Mouse (Mus musculus) heart, embryonic 10.5 days (tissue): ENCODE measurements around the gene Rps12. TPM values are rescaled to one million over a fixed set of nuclear protein-coding genes. Genes with fewer than 3 reads are reported as not detected.
"Not testable (repeated sequence)": the region's sequence is repeated elsewhere in the genome, so short reads cannot be mapped to it uniquely, and the experiment has no call there.

Experiments
- DNase-seq: peaks from one replicate; pipeline ENCODE4 v3.0.0-alpha.2; 2017; ENCODE audit warnings: low spot score
- H3K27ac ChIP-seq: fragments of 300-500 bp; sonication (generic); 2 replicates; pipeline ENCODE4 v1.5.1; 2016; ENCODE audit warnings: mild to moderate bottlenecking
- H3K27me3 ChIP-seq: fragments of 300-500 bp; sonication (generic); 2 replicates; pipeline ENCODE4 v1.6.1; 2016; ENCODE audit warnings: mild to moderate bottlenecking; ENCODE audit not compliant: poor library complexity, insufficient read depth, severe bottlenecking
- H3K36me3 ChIP-seq: fragments of 300-500 bp; sonication (generic); 2 replicates; pipeline ENCODE4 v1.6.1; 2016; ENCODE audit warnings: mild to moderate bottlenecking, moderate library complexity
- H3K4me1 ChIP-seq: fragments of 300-500 bp; sonication (generic); 2 replicates; pipeline ENCODE4 v1.6.1; 2016; ENCODE audit warnings: mild to moderate bottlenecking
- H3K4me3 ChIP-seq: fragments of 300-500 bp; sonication (generic); 2 replicates; pipeline ENCODE4 v1.5.1; 2016; ENCODE audit warnings: mild to moderate bottlenecking, moderate library complexity
- H3K9me3 ChIP-seq: fragments of 300-500 bp; sonication (generic); 2 replicates; pipeline ENCODE4 v1.6.1; 2016; ENCODE audit warnings: mild to moderate bottlenecking, moderate library complexity
- WGBS: fragments of 180-500 bp; shearing (Covaris S2); methylation state at CpG from one replicate; pipeline ENCODE4 v1.1.7; 2016; 5-methylcytosine and 5-hydroxymethylcytosine counted together
- polyA plus RNA-seq: library from polyadenylated mRNA; unstranded; fragments of >200 nt; fragmentation: Nextera tagmentation; extraction: Ambion mirVana; gene quantifications from 2 replicates; pipeline ENCODE4 v1.2.1, GENCODE M21; 2016

Rps12 gene
- polyA plus RNA-seq, 1 experiment from 2014 or later: 118 TPM

GRCm38 (mm10) chr10:23799933-23800332, 12.9 kb upstream of the Rps12 start:
- H3K4me1 ChIP-seq: no peaks in the 10 kb centered on the region
- no peak overlapping the region for H3K4me3 ChIP-seq
- DNase-seq: no peak
- H3K36me3 ChIP-seq: peaks cover 9% of the 10 kb centered on the region; the same call in 1 of the 2 replicates
- H3K27me3 ChIP-seq: no peaks in the 10 kb centered on the region
- H3K9me3 ChIP-seq: no peaks in the 10 kb centered on the region
- WGBS: 51% methylated on average over 3 of the region's 3 CpGs
- no peak overlapping the region for H3K27ac ChIP-seq

- no peak overlapping the region for H3K4me3 ChIP-seq
- WGBS: 83% methylated on average over 1 of the region's 1 CpGs
- DNase-seq: no peak
Measured at GRCm38 (mm10) chr10:23798142-23798541, 11.1 kb upstream of the Rps12 start.

GRCm38 (mm10) chr10:23797606-23798005, 10.5 kb upstream of the Rps12 start:
- Histone ChIP-seq H3K36me3 (peaks cover 9% of the 10 kb centered on the region; the same call in 1 of the 2 replicates), H3K4me3 (peak overlapping the region; percentile 77; the same call in 1 of the 2 replicates), H3K4me1 (no peaks in the 10 kb centered on the region), H3K9me3 (no peaks in the 10 kb centered on the region), H3K27me3 (no peaks in the 10 kb centered on the region), H3K27ac (no peak overlapping the region)
- WGBS: 38% methylated on average over 3 of the region's 3 CpGs
- DNase-seq: no peak

More at GRCm38 (mm10) chr10:23798142-23798541, 11.1 kb upstream of the Rps12 start:
- no peaks in the 10 kb centered on the region for H3K4me1 ChIP-seq
- H3K9me3 ChIP-seq: no peaks in the 10 kb centered on the region
- H3K27ac ChIP-seq: no peak overlapping the region
- H3K36me3 ChIP-seq: peaks cover 9% of the 10 kb centered on the region; the same call in 1 of the 2 replicates
- H3K27me3 ChIP-seq: no peaks in the 10 kb centered on the region

GRCm38 (mm10) chr10:23796551-23797503, 9.8 kb upstream of the Rps12 start, which contains the start of gene Slc18b1:
Gene Slc18b1 (plus strand): TSS chr10:23796986.
- Histone ChIP-seq H3K4me1 (no peaks in the 10 kb centered on the region), H3K36me3 (peaks cover 4% of the 10 kb centered on the region; the same call in 1 of the 2 replicates), H3K4me3 (peak within 1 kb of the TSS; percentile 77), H3K27me3 (no peaks in the 10 kb centered on the region), H3K9me3 (no peaks in the 10 kb centered on the region), H3K27ac (peak within 1 kb of the TSS; percentile 90)
- WGBS: 6% methylated on average over 43 of the region's 43 CpGs
- DNase-seq: peak; percentile 78

GRCm38 (mm10) chr10:23795871-23796520, 8.9 kb upstream of the Rps12 start:
- DNase-seq: no peak
- H3K36me3 ChIP-seq: peaks cover 3% of the 10 kb centered on the region; the same call in 1 of the 2 replicates
- no peaks in the 10 kb centered on the region for H3K27me3 ChIP-seq
- H3K4me3 ChIP-seq: peak overlapping the region; percentile 77; the same call in 1 of the 2 replicates
- no peaks in the 10 kb centered on the region for H3K9me3 ChIP-seq
- 61% methylated on average over 9 of the region's 9 CpGs for WGBS
- peak overlapping the region; percentile 90; the same call in 1 of the 2 replicates for H3K27ac ChIP-seq
- H3K4me1 ChIP-seq: no peaks in the 10 kb centered on the region

GRCm38 (mm10) chr10:23788056-23788600, 1.1 kb upstream of the Rps12 start:
- DNase-seq: no peak
- Histone ChIP-seq H3K36me3 (peaks cover 34% of the 10 kb centered on the region), H3K9me3 (no peaks in the 10 kb centered on the region), H3K27ac (peak overlapping the region; percentile 92), H3K4me3 (peak overlapping the region; percentile 89), H3K4me1 (peaks cover 9% of the 10 kb centered on the region; the same call in 1 of the 2 replicates), H3K27me3 (no peaks in the 10 kb centered on the region)
- WGBS: 6% methylated on average over 8 of the region's 8 CpGs

GRCm38 (mm10) chr10:23786631-23787038, 440 bp downstream of the Rps12 start:
- H3K9me3 ChIP-seq, DNase-seq, H3K27me3 ChIP-seq, H3K4me1 ChIP-seq: not testable (repeated sequence)
- under 1% methylated on average over 23 of the region's 23 CpGs for WGBS
- Histone ChIP-seq H3K27ac (peak overlapping the region; percentile 92), H3K36me3 (peaks cover 38% of the 10 kb centered on the region), H3K4me3 (peak overlapping the region; percentile 89)

- WGBS: 2% methylated on average over 4 of the region's 4 CpGs
- H3K36me3 ChIP-seq: peaks cover 38% of the 10 kb centered on the region
Measured at GRCm38 (mm10) chr10:23786040-23786439, 1.0 kb downstream of the Rps12 start.

GRCm38 (mm10) chr10:23785599-23785998, 1.5 kb downstream of the Rps12 start:
- H3K4me3 ChIP-seq: peak overlapping the region; percentile 89
- peaks cover 38% of the 10 kb centered on the region for H3K36me3 ChIP-seq
- not testable (repeated sequence) for DNase-seq, H3K27me3 ChIP-seq, H3K4me1 ChIP-seq, H3K9me3 ChIP-seq, H3K27ac ChIP-seq
- 40% methylated on average over 7 of the region's 7 CpGs for WGBS

More at GRCm38 (mm10) chr10:23786040-23786439, 1.0 kb downstream of the Rps12 start:
- Histone ChIP-seq H3K4me1 (peaks cover 9% of the 10 kb centered on the region; the same call in 1 of the 2 replicates), H3K27ac (peak overlapping the region; percentile 92), H3K4me3 (peak overlapping the region; percentile 89), H3K27me3 (no peaks in the 10 kb centered on the region), H3K9me3 (no peaks in the 10 kb centered on the region)
- DNase-seq: no peak

GRCm38 (mm10) chr10:23784121-23784520, 3.0 kb downstream of the Rps12 start:
- 54% methylated on average over 2 of the region's 2 CpGs for WGBS
- Histone ChIP-seq H3K27ac (no peak overlapping the region), H3K4me3 (no peak overlapping the region), H3K27me3 (no peaks in the 10 kb centered on the region), H3K9me3 (no peaks in the 10 kb centered on the region), H3K4me1 (peaks cover 9% of the 10 kb centered on the region; the same call in 1 of the 2 replicates), H3K36me3 (peaks cover 38% of the 10 kb centered on the region)
- no peak for DNase-seq

- 24% methylated on average over 2 of the region's 2 CpGs for WGBS
- Histone ChIP-seq H3K4me3 (no peak overlapping the region), H3K9me3 (no peaks in the 10 kb centered on the region), H3K27me3 (no peaks in the 10 kb centered on the region), H3K4me1 (peaks cover 5% of the 10 kb centered on the region; the same call in 1 of the 2 replicates), H3K36me3 (peaks cover 38% of the 10 kb centered on the region), H3K27ac (no peak overlapping the region)
- no peak for DNase-seq
Measured at GRCm38 (mm10) chr10:23783493-23783884, 3.6 kb downstream of the Rps12 start.

- peaks cover under 1% of the 10 kb centered on the region; the same call in 1 of the 2 replicates for H3K4me1 ChIP-seq
- DNase-seq: no peak
- H3K27me3 ChIP-seq: no peaks in the 10 kb centered on the region
- no peaks in the 10 kb centered on the region for H3K9me3 ChIP-seq
- H3K4me3 ChIP-seq: no peak overlapping the region
- H3K36me3 ChIP-seq: peaks cover 38% of the 10 kb centered on the region
- WGBS: 28% methylated on average over 2 of the region's 2 CpGs
- no peak overlapping the region for H3K27ac ChIP-seq
Measured at GRCm38 (mm10) chr10:23782855-23783492, 4.1 kb downstream of the Rps12 start.
